Mouse (Mus musculus) left cerebral cortex, adult 6 months (tissue): ENCODE results near the gene Zfp455. TPM values are rescaled to one million over a fixed set of nuclear protein-coding genes. Genes with fewer than 3 reads are reported as not detected.

Source experiments
- long read RNA-seq, 2 experiments: library from polyadenylated mRNA; unstranded; transcript quantifications; one replicate each; pipeline ENCODE4 v2.0.0; 2019 to 2020
- polyA plus RNA-seq: library from polyadenylated mRNA; unstranded; fragments of <200 nt; fragmentation: Nextera tagmentation; gene quantifications from 2 replicates; pipeline ENCODE4 v1.2.3, GENCODE M21; 2021

Gene Zfp455
- 0.83 and 1.4 TPM in 2 replicates for polyA plus RNA-seq
- long read RNA-seq, experiment 1, transcript Zfp455-202 (4 exons, 2,712 nt): major isoform, 20 of 25 reads
- long read RNA-seq, experiment 1, partial matches to known transcripts: 2 of 25 reads
- long read RNA-seq, experiment 1, other reads (novel, unspliced or antisense): 3 of 25 reads
- long read RNA-seq, experiment 2: 0 reads

DNA sequence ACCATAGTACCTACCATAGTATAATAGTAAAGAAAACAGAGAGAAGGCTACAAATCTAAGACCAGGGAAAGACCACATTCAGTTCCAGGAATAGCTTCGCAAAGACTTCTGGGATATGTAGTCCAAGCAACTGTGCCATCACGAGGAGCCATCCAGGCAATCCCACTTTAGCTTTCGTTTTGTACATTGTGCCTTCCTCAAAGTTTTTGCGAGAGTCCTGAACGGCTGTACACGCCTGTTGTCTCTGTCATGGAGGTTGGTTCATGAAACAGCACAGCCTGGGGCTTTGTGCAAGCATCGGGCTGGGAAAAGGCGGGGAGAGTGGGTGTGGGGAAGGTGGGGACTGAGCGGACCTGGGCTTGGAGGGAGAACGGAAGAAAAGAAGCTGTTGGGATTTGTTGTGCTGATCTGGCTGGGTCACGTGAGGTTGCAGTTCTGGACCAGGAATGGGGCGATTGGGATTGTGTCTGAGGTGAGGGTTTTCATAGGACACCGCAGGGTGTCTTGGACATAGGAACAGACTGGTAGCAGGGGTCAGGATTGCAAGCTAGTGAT is at the start of gene Zfp455:
TSS of gene Zfp455 (plus strand) at position 167 of the 555 bp plus-strand sequence.

DNA sequence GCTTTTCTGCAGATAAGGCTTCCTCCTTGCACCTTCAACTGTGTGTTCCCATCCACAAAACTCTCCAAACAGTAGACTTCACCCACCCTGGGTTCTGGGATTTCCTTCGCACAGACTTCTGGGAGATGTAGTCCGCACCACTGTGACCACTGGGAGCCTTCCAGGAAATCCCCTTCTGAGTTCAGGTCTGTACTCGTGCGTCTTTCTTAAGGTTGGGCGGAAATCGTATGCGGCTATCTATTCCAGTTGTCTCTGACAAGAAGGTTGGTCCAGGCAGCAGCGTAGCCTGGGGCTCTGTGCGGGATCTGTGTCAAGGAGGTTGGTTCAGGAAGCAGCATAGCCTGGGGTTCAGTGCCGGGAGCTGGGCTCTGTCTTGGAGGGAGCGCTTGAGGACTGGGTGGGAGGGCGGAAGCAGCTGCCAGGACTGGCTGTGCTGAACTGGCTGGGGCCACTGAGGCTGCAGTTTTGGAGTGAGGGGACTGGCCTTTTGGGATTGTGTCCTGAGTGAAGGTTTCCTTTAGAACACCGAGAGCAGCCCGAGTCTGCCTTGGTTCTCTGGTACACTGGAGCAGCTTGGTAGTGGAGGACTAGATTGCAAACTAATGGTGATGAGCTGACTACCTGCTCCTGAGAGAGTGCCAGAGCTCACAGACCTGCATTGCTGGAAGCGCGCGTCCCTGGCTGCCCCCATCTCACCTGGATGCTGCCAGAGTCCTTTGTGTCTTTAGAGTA is 21.1 kb upstream of the Zfp455 start, which contains the start of gene Rsl1:
TSS of gene Rsl1 (plus strand) at position 192 of the 732 bp plus-strand sequence.

Other genes with a start within 250 kb of the Zfp455 start
- 2.7 and 4.0 TPM in 2 replicates for gene Zfp712, start 133.3 kb upstream of the Zfp455 start, polyA plus RNA-seq
- gene Zfp708, start 96.5 kb upstream of the Zfp455 start, polyA plus RNA-seq: 1.3 and 2.5 TPM in 2 replicates
- 1.8 TPM in 2 replicates for gene Gm28557, start 85.9 kb upstream of the Zfp455 start, polyA plus RNA-seq
- gene Rslcan18, start 78.2 kb upstream of the Zfp455 start, polyA plus RNA-seq: 0.06 TPM in 1 of 2 replicates, not detected in the other
- gene Zfp759, start 72.8 kb upstream of the Zfp455 start, polyA plus RNA-seq: 2.0 and 2.2 TPM in 2 replicates
- 2.1 and 2.6 TPM in 2 replicates for gene Rsl1, start 21.3 kb upstream of the Zfp455 start, polyA plus RNA-seq
- gene Zfp458, start 84.0 kb downstream of the Zfp455 start, polyA plus RNA-seq: 1.7 and 3.0 TPM in 2 replicates
- gene Zfp457, start 112.0 kb downstream of the Zfp455 start, polyA plus RNA-seq: 0.25 and 0.26 TPM in 2 replicates
- 0.69 and 0.79 TPM in 2 replicates for gene Zfp595, start 138.1 kb downstream of the Zfp455 start, polyA plus RNA-seq
- gene Gm28044, start 166.0 kb downstream of the Zfp455 start, polyA plus RNA-seq: 0.98 TPM in 1 of 2 replicates, not detected in the other
- gene Zfp953, start 166.1 kb downstream of the Zfp455 start, polyA plus RNA-seq: 0.21 and 0.32 TPM in 2 replicates
- 0.26 and 0.33 TPM in 2 replicates for gene Gm28041, start 181.2 kb downstream of the Zfp455 start, polyA plus RNA-seq
- 0.28 and 0.38 TPM in 2 replicates for gene Zfp456, start 181.3 kb downstream of the Zfp455 start, polyA plus RNA-seq
- gene Zfp429, start 205.3 kb downstream of the Zfp455 start, polyA plus RNA-seq: 1.3 and 1.5 TPM in 2 replicates
- 1.0 and 2.8 TPM in 2 replicates for gene Zfp459, start 226.9 kb downstream of the Zfp455 start, polyA plus RNA-seq